Mouse (Mus musculus): ENCODE measurements around the gene Pomc.
"Not testable (repeated sequence)": the region's sequence is repeated elsewhere in the genome, so short reads cannot be mapped to it uniquely, and the experiment has no call there.

Pomc gene

GRCm38 (mm10) chr12:3967196-3967595 is 12.4 kb downstream of the Pomc start:
- no peak for DNase-seq (ENCODE audit: low read depth in 1 of 2, low spot score in 2 of 2)

GRCm38 (mm10) chr12:3968380-3968779 is 13.6 kb downstream of the Pomc start:
- DNase-seq (ENCODE audit: low read depth in 1 of 2, low spot score in 2 of 2): no peak

- DNase-seq (ENCODE audit: low read depth in 1 of 2, low spot score in 2 of 2): not testable (repeated sequence)
Observed at GRCm38 (mm10) chr12:3973169-3973568, 18.4 kb downstream of the Pomc start.

GRCm38 (mm10) chr12:3980991-3981349 is 26.2 kb downstream of the Pomc start:
- no peak for DNase-seq (ENCODE audit: low read depth in 1 of 2, low spot score in 2 of 2)

- peak; percentile 45 to 54 for DNase-seq (ENCODE audit: low read depth in 1 of 2, low spot score in 2 of 2)
Observed at GRCm38 (mm10) chr12:3981350-3982131, 26.8 kb downstream of the Pomc start.

- no peak for DNase-seq (ENCODE audit: low read depth in 1 of 2, low spot score in 2 of 2)
Observed at GRCm38 (mm10) chr12:3982257-3982656, 27.5 kb downstream of the Pomc start.

- peak in 1 of 2 experiments; percentile 41 for DNase-seq (ENCODE audit: low read depth in 1 of 2, low spot score in 2 of 2)
Observed at GRCm38 (mm10) chr12:3983736-3984135, 29.0 kb downstream of the Pomc start.

GRCm38 (mm10) chr12:3984446-3984845 is 29.7 kb downstream of the Pomc start:
- DNase-seq (ENCODE audit: low read depth in 1 of 2, low spot score in 2 of 2): no peak

- DNase-seq (ENCODE audit: low read depth in 1 of 2, low spot score in 2 of 2): no peak
Observed at GRCm38 (mm10) chr12:3989943-3990342, 35.2 kb downstream of the Pomc start.

GRCm38 (mm10) chr12:3991047-3991446 is 36.3 kb downstream of the Pomc start:
- no peak for DNase-seq (ENCODE audit: low read depth in 1 of 2, low spot score in 2 of 2)

GRCm38 (mm10) chr12:3996749-3997148 is 42.0 kb downstream of the Pomc start:
- DNase-seq (ENCODE audit: low read depth in 1 of 2, low spot score in 2 of 2): no peak

GRCm38 (mm10) chr12:4000406-4000805 is 45.7 kb downstream of the Pomc start:
- DNase-seq (ENCODE audit: low read depth in 1 of 2, low spot score in 2 of 2): no peak

- DNase-seq (ENCODE audit: low read depth in 1 of 2, low spot score in 2 of 2): no peak
Observed at GRCm38 (mm10) chr12:4004648-4005047, 49.9 kb downstream of the Pomc start.

- no peak for DNase-seq (ENCODE audit: low read depth in 1 of 2, low spot score in 2 of 2)
Observed at GRCm38 (mm10) chr12:4006079-4006478, 51.3 kb downstream of the Pomc start.

GRCm38 (mm10) chr12:4007181-4007580 is 52.4 kb downstream of the Pomc start:
- no peak for DNase-seq (ENCODE audit: low read depth in 1 of 2, low spot score in 2 of 2)

GRCm38 (mm10) chr12:4007766-4008165 is 53.0 kb downstream of the Pomc start:
- DNase-seq (ENCODE audit: low read depth in 1 of 2, low spot score in 2 of 2): no peak

GRCm38 (mm10) chr12:4008731-4009130 is 54.0 kb downstream of the Pomc start:
- no peak for DNase-seq (ENCODE audit: low read depth in 1 of 2, low spot score in 2 of 2)

Data from monocyte, adult 2 months (primary cell).